Mouse (Mus musculus) embryo, embryonic 11 days (tissue): ENCODE results near the gene Cs.
A peak's percentile ranks its signal among the peaks of the same experiment; 100 is the strongest.

Experiments
- DNase-seq: peaks from one replicate; pipeline ENCODE4 v3.0.0-alpha.2; 2015

Cs gene

DNA sequence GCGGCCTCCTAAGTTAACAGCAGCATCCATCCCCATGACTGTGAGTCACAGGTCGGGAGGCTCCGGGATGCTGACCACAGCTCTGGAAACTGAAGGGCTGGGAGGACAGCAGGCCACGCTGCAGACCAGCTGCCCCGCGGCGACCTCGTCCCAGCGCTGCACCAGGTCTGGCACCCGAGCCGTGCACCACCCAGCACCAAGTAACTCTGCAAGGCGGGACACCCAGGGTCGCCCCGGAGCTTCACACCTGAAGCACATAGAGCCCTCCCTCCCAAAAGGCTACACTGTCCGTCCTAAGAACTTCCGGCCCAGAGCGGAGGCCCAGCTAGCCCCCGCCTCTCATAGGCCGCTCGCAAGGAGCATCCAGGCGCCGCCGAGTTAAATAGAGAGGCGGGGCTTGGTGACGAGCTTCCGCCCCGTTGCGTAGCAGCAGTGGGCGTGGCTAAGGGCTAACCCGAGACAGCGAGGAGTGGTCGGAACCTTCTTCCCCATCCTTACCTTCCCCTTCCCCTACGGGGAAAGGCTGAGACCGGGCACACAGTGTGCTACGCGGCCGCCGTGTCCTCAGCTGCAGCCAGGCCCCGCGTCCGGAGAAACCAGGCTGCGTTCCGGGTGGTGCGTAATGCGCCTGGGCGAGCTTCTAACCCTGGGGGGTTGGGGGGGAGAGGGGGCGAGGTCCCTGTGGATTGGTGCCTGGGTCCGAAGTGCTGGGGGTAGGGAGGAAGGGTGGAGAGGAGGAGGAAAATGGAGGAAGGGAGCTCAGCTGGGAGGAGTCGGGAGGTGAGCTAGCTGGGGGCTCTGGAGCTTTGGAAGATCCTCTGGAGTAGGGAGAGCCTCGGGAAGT lies 73.9 kb downstream of the Cs start, which contains the start of the genes Nabp2 and Rnf41:
Nabp2 (minus strand) TSS at position 282 of the 844 bp plus-strand sequence.
Rnf41 (plus strand) TSS at position 447 of the 844 bp plus-strand sequence.
- DNase-seq, result peak; percentile 100

DNA sequence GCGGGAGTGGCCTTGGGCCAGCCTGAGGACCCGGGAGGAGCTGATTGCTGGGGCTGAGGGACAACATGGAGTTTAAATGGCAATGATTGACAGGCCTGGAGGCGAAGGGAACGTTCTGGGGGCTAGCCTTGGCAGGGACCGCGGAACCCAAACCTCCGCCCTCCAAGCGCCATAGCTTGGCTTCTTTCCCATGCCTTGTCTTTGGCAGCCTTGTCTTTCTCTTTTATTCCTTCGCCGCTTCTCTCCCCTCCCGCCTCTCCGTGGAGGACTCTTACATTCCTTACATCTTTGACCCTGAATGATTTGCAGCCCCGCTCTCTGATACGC lies 74.5 kb downstream of the Cs start:
- DNase-seq, result peak; percentile 39
